ENCODE assay signal across 8 mouse cellular contexts in the genomic region with DNA sequence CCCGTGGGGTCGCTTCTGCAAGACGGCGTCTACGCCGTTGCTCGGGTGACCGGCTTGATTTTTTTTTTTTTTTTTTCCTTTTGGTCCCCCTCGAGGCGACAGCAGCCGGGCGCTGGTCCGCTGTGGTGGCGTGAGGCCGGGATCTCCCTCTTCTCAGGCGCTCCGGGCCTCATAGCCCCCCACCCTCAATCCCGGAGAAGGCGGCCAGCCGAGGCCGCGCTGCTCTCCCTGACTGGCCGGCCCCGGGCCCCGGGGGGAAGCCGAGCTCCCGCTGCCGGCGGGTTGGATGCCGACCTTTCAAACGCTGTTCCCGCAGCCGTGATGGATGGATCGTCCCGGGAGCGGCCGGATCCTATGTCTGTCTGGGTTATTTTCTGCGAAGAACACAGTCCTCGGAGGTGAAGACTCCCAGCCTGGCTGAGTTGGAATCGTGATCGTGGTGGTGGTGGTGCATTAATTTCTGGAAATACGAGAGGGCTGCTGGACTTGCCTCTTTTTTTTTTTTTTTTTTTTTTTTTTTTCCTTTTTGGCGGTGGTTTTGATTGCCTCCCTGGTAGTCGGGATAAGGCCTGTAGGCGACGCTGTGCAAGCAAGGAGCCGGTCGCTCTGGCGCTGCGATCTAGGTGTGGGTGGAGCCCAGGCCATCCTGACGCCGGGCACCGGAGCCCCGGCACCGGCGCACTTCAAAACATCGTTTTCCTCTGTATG. TPM values are rescaled to one million over a fixed set of nuclear protein-coding genes. Genes with fewer than 3 reads are reported as not detected.
DNase-seq lines count a peak whose midpoint lies in the region; ATAC-seq and TF ChIP-seq lines count a peak whose summit lies in the region.

No protein-coding gene starts in this region.

- WGBS in forebrain, embryonic 14.5 days, result under 1% methylated on average over 53 of the region's 57 CpGs
- WGBS in lung, embryonic 14.5 days, result under 1% methylated on average over 57 of the region's 57 CpGs

- H3K4me1 ChIP-seq in G1E (ENCODE audit: insufficient read depth, low read depth, low read length), result peaks cover 33% of the 10 kb centered on the region
- peaks cover 25% of the 10 kb centered on the region for H3K4me1 ChIP-seq in forebrain, embryonic 14.5 days (ENCODE audit: control insufficient read depth, insufficient read depth, low read length)
- no peaks in the 10 kb centered on the region; the same call in 1 of the 2 replicates for H3K4me1 ChIP-seq in lung, embryonic 14.5 days (ENCODE audit: insufficient read depth)

- peak; percentile 27; the same call in 1 of the 2 replicates for TF ChIP-seq CTCF in G1E (IDR thresholded peaks at IDR 0.05; ENCODE audit: low read depth, low read length)
- TF ChIP-seq CTCF in lung, embryonic 14.5 days (IDR thresholded peaks at IDR 0.05; ENCODE audit: low read depth), result peak; percentile 70

- peak; percentile 60 for DNase-seq in G1E (ENCODE audit: low spot score)
- DNase-seq in cerebellum, adult 11 months, result peak; percentile 80
- DNase-seq in forebrain, embryonic 14.5 days (ENCODE audit: low spot score), result peak; percentile 93
- DNase-seq in heart, postnatal 14 days, result peak; percentile 80 to 82
- peak; percentile 39 to 79 for DNase-seq in layer of hippocampus, adult 18-20 months (ENCODE audit: low spot score in 2 of 2)
- peak; percentile 92 for DNase-seq in lung, embryonic 14.5 days
- peak; percentile 76 for DNase-seq in testis, postnatal 14 days (ENCODE audit: low spot score)

- peak overlapping the region; percentile 98 for H3K9ac ChIP-seq in forebrain, embryonic 14.5 days (ENCODE audit: low read length)
- H3K9ac ChIP-seq in lung, embryonic 14.5 days, result peak overlapping the region; percentile 99

- peaks cover 2% of the 10 kb centered on the region for H3K36me3 ChIP-seq in G1E (replicated peaks)
- H3K36me3 ChIP-seq in forebrain, embryonic 14.5 days (ENCODE audit: control insufficient read depth, insufficient read depth, low read length), result no peaks in the 10 kb centered on the region
- no peaks in the 10 kb centered on the region for H3K36me3 ChIP-seq in lung, embryonic 14.5 days (ENCODE audit: insufficient read depth)

- H3K4me2 ChIP-seq in forebrain, embryonic 14.5 days (ENCODE audit: low read length), result peak overlapping the region; percentile 94
- peak overlapping the region; percentile 88 for H3K4me2 ChIP-seq in lung, embryonic 14.5 days

- ATAC-seq in G1E (ENCODE audit: extremely low read depth, insufficient number of reproducible peaks, low FRiP score, poor library complexity, severe bottlenecking), result peak; percentile 68
- ATAC-seq in forebrain, embryonic 14.5 days, result peak; percentile 66
- ATAC-seq in lung, embryonic 14.5 days (ENCODE audit: insufficient read depth), result peak; percentile 72
- peak; percentile 65 for ATAC-seq in neutrophil, adult 5-6 weeks (ENCODE audit: extremely low read depth, insufficient number of reproducible peaks, low FRiP score, poor library complexity, severe bottlenecking)

- H3K9me3 ChIP-seq in G1E (replicated peaks), result no peaks in the 10 kb centered on the region
- H3K9me3 ChIP-seq in forebrain, embryonic 14.5 days (replicated peaks; ENCODE audit: control insufficient read depth, low read length), result no peaks in the 10 kb centered on the region
- H3K9me3 ChIP-seq in lung, embryonic 14.5 days (ENCODE audit: low read depth, low read length), result no peaks in the 10 kb centered on the region

- intact Hi-C loops in heart, postnatal 14 days (cut with DNase I), result loop anchor here (5.0 kb wide), 1 partner anchor 63 kb away; no protein-coding TSS in a partner anchor

- peak overlapping the region; percentile 85 for H3K4me3 ChIP-seq in G1E (ENCODE audit: low read depth, low read length)
- H3K4me3 ChIP-seq in forebrain, embryonic 14.5 days (ENCODE audit: low read depth, low read length), result peak overlapping the region; percentile 95
- peak overlapping the region; percentile 92 for H3K4me3 ChIP-seq in lung, embryonic 14.5 days (ENCODE audit: low read depth, low read length)

- peak overlapping the region; percentile 99 for H3K27ac ChIP-seq in forebrain, embryonic 14.5 days (ENCODE audit: low read depth, low read length)
- peak overlapping the region; percentile 100 for H3K27ac ChIP-seq in lung, embryonic 14.5 days (ENCODE audit: low read depth)

- H3K27me3 ChIP-seq in G1E (ENCODE audit: insufficient read depth, low read length), result no peaks in the 10 kb centered on the region
- no peaks in the 10 kb centered on the region for H3K27me3 ChIP-seq in forebrain, embryonic 14.5 days (replicated peaks; ENCODE audit: control insufficient read depth, insufficient read depth, low read length)
- no peaks in the 10 kb centered on the region for H3K27me3 ChIP-seq in lung, embryonic 14.5 days (ENCODE audit: insufficient read depth, low read length)

RNA-seq across cellular contexts. Expression of gene Nipbl, which starts 0.8 kb away (rescaled TPM):
- total RNA-seq in G1E (2014; fragmentation: Nextera tagmentation) (140 and 147 TPM in 2 replicates), G1E (2017) (43.2 and 53.4 TPM in 2 replicates)
- polyA plus RNA-seq in G1E (2012), result 5.2 and 7.3 TPM in 2 replicates
- polyA plus RNA-seq in forebrain, embryonic 14.5 days (2014; fragmentation: Nextera tagmentation; extraction: Ambion mirVana), result 15.3 and 18.4 TPM in 2 replicates
- total RNA-seq in heart, postnatal 14 days (2021), result 10 to 100 TPM; 32.6 to 32.7 TPM
- 10 to 100 TPM; 32.6 to 32.9 TPM for total RNA-seq in layer of hippocampus, adult 18-20 months (2021)
- 22.8 and 23.3 TPM in 2 replicates for polyA plus RNA-seq in lung, embryonic 14.5 days (2014; fragmentation: Nextera tagmentation; extraction: Ambion mirVana)
- total RNA-seq in neutrophil, adult 5-6 weeks (2017), result 97.9 and 102 TPM in 2 replicates

Comparison
In these comparisons a context has a peak if more than half of its experiments do, and no peak if none do; other contexts are left out.
1. Peak in every context shown above with its lines: DNase-seq, ATAC-seq, H3K4me3 ChIP-seq and H3K27ac ChIP-seq.